Mouse (Mus musculus): ENCODE results near the gene Dcaf11.

- TF ChIP-seq CTCF (IDR thresholded peaks at IDR 0.05; ENCODE audit: low read depth) (no peak), EP300 (optimal IDR thresholded peaks at IDR 0.05) (no peak)
Observed at GRCm38 (mm10) chr14:55575302-55575701, 15.5 kb downstream of the Dcaf11 start, which contains the start of gene Fitm1.
